Mouse (Mus musculus): ENCODE results near the gene Rpl18a.

The Rpl18a gene

DNA sequence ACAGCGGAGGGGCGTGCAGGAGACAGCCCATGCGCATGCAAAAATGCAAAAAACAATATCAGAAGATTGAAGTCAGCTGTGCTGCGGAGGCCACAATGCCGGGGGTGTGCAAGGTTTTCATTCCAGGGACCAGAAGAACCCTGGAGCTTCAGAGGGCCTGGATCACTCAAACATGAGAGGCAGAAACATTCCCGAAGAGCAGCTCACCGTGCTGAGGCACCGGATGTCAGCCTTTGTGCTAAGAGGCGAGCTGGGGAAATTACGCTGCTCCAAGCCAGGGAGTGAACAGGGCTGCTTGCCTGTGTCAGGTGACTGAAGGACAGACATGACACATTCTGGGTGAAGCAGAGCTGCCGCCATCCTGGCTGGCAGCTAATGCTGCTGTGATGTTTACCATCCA is 16.7 kb downstream of the Rpl18a start:
- DNase-seq (ENCODE audit: low read depth) = no peak

DNA sequence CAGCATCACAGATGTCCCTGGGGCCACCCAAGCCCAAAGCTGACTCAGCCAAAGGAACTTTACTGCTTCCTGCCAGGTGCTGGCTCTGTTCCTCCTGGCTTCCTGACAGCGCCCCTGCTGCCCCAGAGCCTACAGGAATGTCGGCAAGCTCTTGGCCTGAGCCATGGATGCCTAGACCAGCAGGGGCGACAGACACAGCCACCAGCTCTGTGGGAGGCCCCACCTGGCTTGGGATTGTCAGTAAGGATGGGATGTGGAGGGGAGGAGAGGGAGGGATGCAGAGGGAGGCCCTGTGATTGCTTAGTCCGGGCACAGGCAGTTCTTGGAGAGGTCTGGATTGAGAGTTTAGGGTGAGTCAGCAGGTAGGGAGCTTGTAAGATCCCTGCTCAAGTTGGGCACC is 17.1 kb downstream of the Rpl18a start:
- DNase-seq (ENCODE audit: low read depth) = no peak

DNA sequence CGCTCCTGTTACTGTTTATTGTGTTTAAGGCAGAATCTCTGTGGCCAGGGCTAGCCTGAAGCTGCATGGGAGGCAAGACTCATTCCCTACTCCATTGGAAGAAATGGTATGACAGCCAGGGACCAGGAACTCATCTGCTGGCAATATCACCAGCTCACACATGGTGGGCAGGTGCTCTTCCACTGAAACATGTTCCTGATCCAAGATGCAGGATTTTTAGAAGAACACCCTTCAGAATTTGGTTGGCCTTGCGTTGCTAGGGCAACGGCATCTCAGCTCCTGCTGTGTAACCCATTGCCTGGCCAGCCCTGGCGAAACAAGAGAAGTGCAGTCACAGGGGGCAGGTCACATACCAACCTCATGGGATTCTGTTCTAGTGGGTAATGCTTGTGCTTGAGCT is 17.7 kb downstream of the Rpl18a start:
- no peak for DNase-seq (ENCODE audit: low read depth)

- DNase-seq (ENCODE audit: low read depth) = no peak
Observed at GRCm38 (mm10) chr8:70878178-70878577, 19.0 kb downstream of the Rpl18a start.

GRCm38 (mm10) chr8:70876382-70876781 is 20.8 kb downstream of the Rpl18a start:
- DNase-seq (ENCODE audit: low read depth) = no peak

DNA sequence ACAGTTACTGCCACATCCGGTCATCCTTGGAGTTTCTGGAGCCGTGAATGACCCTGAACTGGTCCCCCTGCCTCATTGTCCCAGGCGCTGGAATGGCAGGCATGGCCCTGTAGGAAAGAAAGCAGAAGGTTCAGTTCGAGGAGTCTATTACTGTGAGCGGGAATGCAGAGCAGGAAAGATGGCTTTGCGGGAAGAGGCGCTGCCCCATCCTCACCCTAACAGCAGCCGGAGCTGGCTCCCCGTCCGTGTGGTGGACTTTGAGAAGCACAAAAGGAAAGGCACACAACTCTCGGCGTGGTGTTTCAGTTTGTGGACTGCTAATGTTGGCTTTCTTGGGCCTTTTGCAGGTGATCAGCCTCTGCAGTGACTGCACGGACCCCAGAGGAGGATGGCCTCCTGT is 22.8 kb downstream of the Rpl18a start:
- no peak for DNase-seq (ENCODE audit: low read depth)

DNA sequence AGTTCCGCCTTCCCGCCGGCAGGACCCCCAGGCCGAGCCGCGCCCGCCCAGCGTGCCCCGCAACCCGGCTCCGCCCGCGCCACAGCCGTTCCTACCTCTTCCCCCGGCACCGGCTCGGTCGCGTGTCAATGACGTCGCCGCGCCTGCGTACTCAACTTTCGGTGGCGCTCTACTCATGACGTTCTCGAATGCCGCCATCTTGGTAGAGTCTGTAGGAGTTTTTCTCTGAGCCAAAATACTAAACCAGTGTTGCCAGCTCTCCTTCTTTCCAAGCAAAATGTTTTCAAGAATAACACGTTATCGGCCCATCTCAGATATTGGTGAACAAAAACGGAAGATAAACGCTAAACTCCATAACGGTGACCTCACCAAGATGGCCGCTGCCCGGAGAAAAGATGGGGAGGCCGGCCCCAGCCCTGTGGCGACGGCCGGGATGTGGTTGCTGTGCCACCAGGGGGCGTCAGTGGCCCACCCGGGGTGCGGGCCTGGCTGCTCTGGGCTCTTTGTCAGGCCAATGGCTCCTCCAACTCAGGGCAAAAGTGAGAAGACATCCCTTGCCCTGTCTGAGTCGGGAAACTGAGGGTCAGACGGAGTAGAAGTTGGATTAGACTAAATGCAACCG is 23.7 kb downstream of the Rpl18a start, which contains the start of gene Ccdc124:
Ccdc124 (minus strand) TSS at position 572 of the 622 bp plus-strand sequence.
- peak; percentile 90 for DNase-seq (ENCODE audit: low read depth)

GRCm38 (mm10) chr8:70872643-70873363 is 24.4 kb downstream of the Rpl18a start:
- no peak for DNase-seq (ENCODE audit: low read depth)

DNA sequence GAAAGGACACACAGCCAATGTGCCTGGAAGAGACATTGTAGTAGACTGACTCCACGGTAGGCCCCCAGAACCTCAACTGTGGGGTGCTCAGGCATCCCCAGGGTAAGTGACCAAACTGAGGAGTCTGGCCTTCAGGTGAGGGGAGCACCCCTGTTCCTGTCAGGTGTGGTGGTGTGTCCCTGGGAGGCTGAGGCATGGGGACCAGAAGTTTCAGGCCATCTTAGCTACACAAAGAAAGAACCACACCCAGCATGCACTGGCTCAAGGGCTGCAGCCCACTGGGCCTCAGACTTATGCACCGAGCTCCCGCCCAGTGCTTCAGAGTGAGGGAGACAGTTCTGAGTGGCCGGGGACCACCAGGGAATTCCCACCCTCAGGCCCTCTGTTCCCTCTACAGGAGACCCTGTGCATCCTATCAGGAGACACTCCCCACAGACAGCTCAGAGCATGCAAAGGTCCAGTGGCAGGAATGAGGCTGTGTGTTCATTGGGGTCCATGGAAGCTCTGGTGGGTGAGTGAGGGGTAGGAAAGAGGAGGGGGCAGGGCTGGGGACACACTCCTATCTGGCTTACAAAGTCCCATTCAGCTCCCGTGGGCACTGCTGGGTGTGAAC is 25.9 kb downstream of the Rpl18a start:
- DNase-seq (ENCODE audit: low read depth) = no peak

DNA sequence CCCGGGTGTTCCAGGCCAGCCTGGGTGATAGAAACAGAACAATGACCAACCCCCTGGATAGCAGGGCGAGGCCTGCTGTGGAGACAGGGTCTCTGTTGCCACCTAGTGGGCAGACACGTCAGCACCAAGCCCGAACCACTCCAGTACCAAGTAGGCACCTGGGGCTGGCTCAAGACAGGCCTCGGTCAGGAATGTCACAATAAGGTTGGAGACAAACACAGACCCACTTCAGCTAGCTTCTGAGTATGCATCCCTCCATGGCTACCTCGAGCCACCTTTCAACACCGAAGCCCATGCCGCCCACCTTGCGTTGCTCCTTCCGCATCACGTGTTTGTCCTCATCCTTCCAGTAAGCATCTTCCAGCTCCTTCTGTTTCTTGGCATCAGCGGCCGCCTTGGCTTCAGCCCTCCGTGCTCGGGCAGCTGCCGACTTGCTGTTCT is 27.6 kb downstream of the Rpl18a start:
- peak; percentile 73 for DNase-seq (ENCODE audit: low read depth)

DNA sequence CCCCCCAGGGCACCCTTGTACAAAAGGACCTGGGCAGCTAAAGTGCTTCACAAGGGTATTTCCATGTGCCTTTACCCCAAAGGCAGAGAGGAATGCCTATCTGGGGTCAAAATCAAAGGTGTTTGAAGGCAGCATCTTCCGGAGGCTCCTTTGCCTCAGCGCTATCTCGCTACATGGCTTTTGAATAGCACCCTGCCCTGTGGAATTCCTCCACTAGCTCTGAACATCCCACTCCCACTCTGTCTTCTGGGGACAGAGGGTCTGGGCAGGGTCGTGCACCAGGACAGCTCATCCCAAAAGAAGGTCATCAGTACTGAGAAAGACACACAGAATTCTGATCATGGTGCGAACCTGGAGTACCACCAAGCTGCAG is 28.0 kb downstream of the Rpl18a start:
- no peak for DNase-seq (ENCODE audit: low read depth)

GRCm38 (mm10) chr8:70868559-70869198 is 28.5 kb downstream of the Rpl18a start:
- peak; percentile 65 for DNase-seq (ENCODE audit: low read depth)

DNA sequence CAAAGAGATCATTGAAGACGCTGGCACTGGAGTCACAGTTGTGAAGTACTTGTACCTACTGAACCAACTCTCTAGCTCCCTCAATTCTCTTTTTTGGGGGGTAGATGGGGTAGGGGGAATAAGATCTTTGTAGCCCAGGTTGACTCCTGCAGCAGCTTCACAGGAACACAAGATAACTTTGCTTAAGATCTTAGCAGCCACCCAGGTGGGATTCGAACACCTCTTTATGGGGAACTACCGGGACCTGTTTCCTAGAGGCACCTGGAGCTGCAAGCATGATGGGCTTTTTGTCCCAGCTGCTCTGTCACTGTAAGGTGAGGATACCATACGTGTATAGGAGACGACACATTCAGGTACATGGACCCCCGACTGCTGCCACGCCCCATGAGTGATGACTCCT is 30.6 kb downstream of the Rpl18a start:
- no peak for DNase-seq (ENCODE audit: low read depth)

DNA sequence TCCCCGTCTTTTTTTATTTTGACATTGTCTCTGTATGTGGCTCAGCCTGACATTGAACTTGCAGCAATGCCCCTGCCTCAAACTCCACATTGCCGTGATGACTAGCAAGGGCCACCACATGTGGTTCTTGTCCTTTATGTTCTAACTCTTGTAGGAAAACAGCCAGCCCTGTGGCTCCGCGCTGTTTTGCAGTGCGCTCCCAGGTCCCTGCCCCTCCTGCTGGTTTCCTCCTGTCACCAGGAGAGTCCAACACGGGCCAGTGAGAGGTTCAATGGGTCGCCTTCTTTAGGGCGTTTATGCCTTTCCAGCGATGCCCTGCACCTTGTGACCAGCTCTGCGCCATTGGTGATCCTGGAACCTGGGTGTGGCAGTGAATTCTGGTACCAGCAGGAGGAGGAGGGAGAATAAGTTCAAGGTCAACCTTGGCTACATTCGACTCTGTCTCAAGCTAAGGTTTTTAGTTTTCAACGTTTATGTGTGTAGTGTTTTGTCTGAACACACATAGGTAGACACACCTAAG is 31.2 kb downstream of the Rpl18a start:
- DNase-seq (ENCODE audit: low read depth) = no peak

GRCm38 (mm10) chr8:70865350-70866000 is 31.7 kb downstream of the Rpl18a start:
- DNase-seq (ENCODE audit: low read depth) = peak; percentile 99

DNA sequence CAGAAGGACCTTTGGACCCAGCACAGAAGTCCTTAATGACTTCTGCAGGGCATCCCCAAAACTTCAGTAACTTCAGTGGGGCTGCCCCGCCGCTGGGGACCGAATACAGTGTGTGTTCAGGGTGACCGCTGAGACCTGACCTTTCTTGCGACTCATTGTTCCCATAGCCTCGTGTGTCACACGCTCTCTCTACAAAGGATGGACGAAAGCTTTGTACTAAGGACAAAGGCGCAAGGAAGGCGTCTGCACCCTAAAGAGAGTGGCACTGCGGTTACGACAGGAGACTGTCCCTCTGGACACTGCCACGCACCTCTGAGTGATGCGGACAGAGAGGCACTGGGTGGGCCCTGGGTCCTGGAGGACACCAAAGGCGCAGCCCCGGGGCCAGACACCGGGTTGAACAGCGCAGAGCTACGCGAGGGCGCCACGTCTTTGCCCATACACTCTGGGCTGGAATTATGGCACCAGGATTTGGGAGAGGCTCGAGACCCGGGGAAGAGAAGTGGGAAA is 32.4 kb downstream of the Rpl18a start:
- DNase-seq (ENCODE audit: low read depth) = no peak

GRCm38 (mm10) chr8:70863956-70864711 is 33.1 kb downstream of the Rpl18a start:
- no peak for DNase-seq (ENCODE audit: low read depth)

- no peak for DNase-seq (ENCODE audit: low read depth)
Observed at GRCm38 (mm10) chr8:70862824-70863641, 34.2 kb downstream of the Rpl18a start, which contains the start of gene Kcnn1. Kcnn1 (minus strand) TSS chr8:70863258.

DNA sequence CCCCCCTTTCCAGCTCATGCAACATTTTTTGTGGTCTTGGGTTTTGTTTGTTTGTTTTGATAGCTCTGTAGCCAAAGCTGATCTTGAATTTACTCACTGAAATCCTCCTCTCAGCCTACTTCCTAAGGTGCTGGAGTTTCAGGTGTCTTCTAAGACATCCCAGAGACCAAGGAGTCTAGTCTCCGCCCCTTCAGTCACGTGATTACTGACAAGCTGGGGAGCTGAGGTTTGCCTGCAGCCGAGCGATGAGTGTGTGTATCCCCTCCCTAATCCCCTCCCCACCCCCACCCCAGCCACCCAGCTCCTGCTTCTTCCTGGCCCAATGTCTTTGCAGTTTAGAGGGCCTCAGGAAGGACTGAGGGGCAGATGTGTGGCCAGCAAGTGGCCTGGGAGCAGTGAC is 39.7 kb downstream of the Rpl18a start:
- no peak for DNase-seq (ENCODE audit: low read depth)

DNA sequence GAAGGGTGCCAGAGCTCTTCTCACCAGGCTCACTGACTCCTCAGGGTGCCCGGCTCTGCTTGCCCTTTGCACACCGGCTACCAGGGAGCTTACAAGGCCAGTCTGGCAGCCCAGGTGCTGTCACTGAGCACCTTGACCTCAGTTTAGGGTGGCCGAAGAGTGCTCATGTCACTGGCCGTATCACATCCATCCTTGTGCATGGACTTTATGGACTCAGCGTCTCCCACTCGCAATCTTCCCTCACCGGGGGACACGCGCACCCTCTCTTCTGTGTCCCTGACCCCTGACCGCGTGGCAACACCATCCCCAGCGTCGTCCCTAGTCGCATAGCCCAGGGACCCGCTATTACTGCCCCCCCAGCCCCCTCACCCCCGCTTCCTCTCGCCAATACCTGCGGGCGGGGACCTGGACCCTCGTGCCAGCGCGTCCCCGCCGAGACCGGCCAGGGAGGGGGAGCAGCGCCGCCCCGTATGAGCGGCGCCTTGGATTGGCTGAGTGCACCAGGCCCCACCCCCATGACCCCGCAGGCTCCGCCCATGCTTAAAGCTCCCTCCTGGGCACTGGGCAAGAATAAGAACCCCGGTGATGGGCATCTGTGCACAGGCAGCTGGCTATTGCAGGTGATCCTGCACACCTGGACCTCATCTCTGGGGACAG is 40.5 kb downstream of the Rpl18a start:
- DNase-seq (ENCODE audit: low read depth) = no peak
